Mouse (Mus musculus) lung, adult 18-20 months (tissue): ENCODE measurements around the gene Olfr683.
"Not testable (repeated sequence)": the region's sequence is repeated elsewhere in the genome, so short reads cannot be mapped to it uniquely, and the experiment has no call there.

Experiments used
- DNase-seq, 2 experiments: peaks; one replicate each; pipeline ENCODE4 v3.0.0; 2022; ENCODE audit warnings: mixed read lengths in 2 of 2

Gene Olfr683

DNA sequence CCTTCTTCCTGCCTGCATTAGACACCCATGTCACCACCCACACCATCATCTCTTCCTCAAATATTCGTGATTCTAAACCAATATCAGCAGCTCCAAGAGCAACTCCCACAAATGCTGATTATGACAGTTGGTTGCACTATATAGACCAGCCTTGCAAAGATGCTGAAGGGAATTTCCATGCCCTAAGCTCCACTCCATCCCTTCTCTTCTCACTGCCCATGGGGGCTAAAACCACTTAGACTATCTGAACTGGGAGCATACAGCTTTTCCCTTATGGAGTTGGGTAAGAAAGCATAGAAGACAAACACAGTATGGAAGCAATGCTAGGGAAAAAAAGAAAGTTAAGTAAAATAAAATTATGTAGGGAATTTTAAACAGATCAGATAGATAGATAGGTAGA is at the start of gene Olfr683:
Gene Olfr683 (minus strand): TSS at position 101 of the 400 bp plus-strand sequence.
- DNase-seq, result no peak

DNA sequence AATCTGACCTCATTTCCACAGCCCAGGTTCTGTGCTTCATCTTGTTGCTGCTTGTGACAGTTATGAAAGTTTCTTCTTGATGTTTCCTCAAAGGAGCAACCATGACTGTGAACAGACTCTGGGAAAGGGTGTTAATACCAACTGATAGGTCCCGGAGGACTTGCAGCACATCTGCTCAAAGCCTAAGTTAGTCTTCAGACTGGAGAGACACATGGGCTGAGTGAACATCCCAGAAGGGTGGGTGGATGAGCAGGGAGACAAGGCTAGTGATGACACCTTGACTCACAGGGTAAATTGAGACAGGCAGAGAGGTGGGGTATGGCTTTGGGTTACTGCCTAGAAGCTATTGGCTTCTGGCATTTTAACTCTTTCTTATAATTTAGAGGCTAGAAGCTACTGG is 39.1 kb upstream of the Olfr683 start, which contains the start of gene Olfr685:
Gene Olfr685 (minus strand): TSS at position 101 of the 400 bp plus-strand sequence.
- DNase-seq, result no peak

DNA sequence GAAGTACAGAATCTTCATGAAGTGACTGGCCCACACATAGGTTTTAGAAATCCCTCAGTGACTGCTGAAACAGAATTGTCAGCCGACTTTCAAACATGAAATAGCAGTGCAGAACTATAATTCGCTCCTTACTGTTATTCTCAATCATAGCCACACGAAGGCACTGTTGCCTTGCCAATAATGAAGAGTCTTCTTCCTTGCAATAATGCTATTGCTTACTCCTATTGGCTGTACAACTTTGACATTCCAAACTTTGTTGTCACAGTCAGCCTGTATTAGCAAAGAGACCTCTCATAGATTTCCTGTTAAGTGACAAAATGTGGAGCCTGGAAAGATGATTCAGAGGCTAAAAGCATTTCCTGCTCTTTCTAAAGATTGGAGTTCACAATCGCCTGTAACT is 24.0 kb upstream of the Olfr683 start:
- no peak for DNase-seq

DNA sequence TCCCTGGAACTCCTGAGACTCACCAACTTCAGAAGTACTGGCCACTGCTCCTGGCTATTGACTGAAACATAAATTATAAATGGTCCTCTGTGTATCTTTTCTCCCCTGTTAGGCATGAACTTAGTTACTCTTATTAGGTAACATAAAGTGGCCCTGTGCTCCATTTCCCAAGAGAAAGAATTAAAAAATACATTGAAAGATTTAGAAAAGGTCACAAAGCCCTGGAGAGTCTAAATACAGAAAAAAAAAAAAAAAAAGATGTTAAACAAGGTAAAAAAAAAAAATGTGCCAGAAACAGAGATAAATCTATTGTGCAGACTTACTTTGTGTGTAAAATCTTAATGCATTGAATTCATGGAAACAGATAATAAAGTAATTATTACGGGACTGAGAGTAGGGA is 16.7 kb upstream of the Olfr683 start, which contains the start of gene Olfr684:
Gene Olfr684 (minus strand): TSS at position 101 of the 400 bp plus-strand sequence.
- no peak for DNase-seq

DNA sequence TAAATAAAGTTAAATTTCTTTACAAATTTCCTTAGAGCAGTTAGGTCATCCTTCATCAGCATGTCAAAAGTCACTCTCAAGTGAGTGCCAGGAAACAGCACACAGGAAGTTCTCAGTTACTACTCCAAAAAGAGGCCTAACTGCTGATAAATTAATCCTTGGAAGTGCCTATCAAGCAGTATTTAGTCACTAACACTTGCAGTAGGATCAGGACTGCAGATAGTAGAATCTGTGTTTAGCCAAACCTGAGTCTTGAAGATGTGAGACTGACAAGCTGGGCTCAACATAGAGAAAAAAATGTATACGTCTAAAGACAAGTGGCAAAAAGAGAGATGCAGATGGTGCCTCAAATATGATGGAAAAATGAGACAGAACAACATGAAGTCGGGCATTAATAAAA is 5.5 kb downstream of the Olfr683 start:
- DNase-seq, result no peak

DNA sequence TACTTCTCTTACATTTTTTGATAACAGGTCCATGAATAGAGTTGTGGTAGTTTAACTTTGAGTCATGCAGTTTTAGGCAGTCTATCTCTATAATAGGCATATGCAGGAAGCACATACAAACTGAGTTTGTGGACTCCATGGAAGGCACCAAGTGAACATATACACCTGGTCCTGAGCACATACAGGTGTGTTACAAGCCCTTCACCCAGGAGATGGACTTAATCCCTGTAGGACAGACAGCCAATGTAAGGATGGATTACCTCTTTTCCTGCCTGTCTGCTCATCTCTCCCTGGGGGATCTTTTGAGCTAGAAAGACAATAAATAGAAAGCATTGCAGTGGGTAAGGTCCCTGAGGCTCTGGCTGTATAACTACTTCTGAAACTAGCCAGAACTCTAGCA is 30.3 kb downstream of the Olfr683 start, which contains the start of gene Olfr681:
Gene Olfr681 (plus strand): TSS at position 301 of the 400 bp plus-strand sequence.
- DNase-seq, result no peak

DNA sequence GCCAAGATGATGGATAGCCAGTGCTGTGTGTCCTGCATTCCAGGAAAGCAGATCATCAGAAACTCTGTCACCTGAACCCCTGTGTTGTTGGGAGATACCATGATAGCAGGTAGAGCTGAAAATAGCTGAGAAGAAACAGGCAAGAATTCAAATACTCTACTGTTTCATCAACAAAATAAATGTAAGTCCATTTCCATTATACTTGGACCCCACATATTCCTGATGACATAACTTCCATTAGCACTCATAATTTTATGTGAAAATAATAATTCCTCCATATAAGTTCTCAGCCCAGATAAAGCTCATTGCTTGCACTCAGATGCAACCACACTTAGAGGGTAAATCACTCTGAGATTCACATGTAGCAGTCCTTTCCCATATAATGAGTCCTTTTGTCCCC is 54.1 kb downstream of the Olfr683 start, which contains the start of gene Olfr680-ps1:
Gene Olfr680-ps1 (minus strand): TSS at position 101 of the 400 bp plus-strand sequence.
- not testable (repeated sequence) for DNase-seq
